Mouse (Mus musculus) heart, adult 2 months (tissue): Measurements from ENCODE around the gene Ap1b1. TPM values are rescaled to one million over a fixed set of nuclear protein-coding genes. Genes with fewer than 3 reads are reported as not detected.

ENCODE experiments used
- DNase-seq, 2 experiments: peaks; one replicate each; pipeline ENCODE4 v3.0.0; 2021
- H3K27ac ChIP-seq: fragments of 200-600 bp; 2 replicates; pipeline ENCODE4 v1.8.1; 2022
- H3K27me3 ChIP-seq: fragments of 200-500 bp; 2 replicates; pipeline ENCODE4 v1.6.1; 2012; ENCODE audit warnings: mild to moderate bottlenecking, low read length, inconsistent platforms, mixed read lengths; ENCODE audit not compliant: control insufficient read depth, insufficient read depth
- H3K36me3 ChIP-seq: fragments of 200-500 bp; 2 replicates; pipeline ENCODE4 v1.6.1; 2012; ENCODE audit warnings: low read length, inconsistent platforms; ENCODE audit not compliant: control insufficient read depth, insufficient read depth
- H3K4me1 ChIP-seq: fragments of 200-500 bp; 2 replicates; pipeline ENCODE4 v1.6.1; 2011; ENCODE audit warnings: low read length; ENCODE audit not compliant: control insufficient read depth, insufficient read depth
- H3K4me3 ChIP-seq: fragments of 200-600 bp; 2 replicates; pipeline ENCODE4 v1.8.1; 2022
- H3K79me2 ChIP-seq: fragments of 200-500 bp; replicated peaks from 2 replicates; pipeline ENCODE4 v1.6.1; 2012; ENCODE audit warnings: mild to moderate bottlenecking, inconsistent platforms, low read length, moderate library complexity, mixed read lengths; ENCODE audit not compliant: control insufficient read depth, insufficient read depth
- H3K9ac ChIP-seq: fragments of 200-500 bp; 2 replicates; pipeline ENCODE4 v1.6.1; 2012; ENCODE audit warnings: low read depth, mild to moderate bottlenecking, control low read depth, inconsistent platforms, low read length, mixed read lengths
- CTCF ChIP-seq: fragments of 200-600 bp; IDR thresholded peaks from 2 replicates; pipeline ENCODE4 v1.8.1; 2022; ENCODE audit warnings: antibody characterized with exemption, mild to moderate bottlenecking, moderate library complexity
- EP300 ChIP-seq: fragments of 200-500 bp; IDR thresholded peaks from 2 replicates; pipeline ENCODE4 v1.6.1; 2011; ENCODE audit warnings: low read depth, low read length, control low read depth; ENCODE audit not compliant: insufficient read depth
- POLR2A ChIP-seq: fragments of 200-500 bp; IDR thresholded peaks from 2 replicates; pipeline ENCODE4 v1.6.1; 2011; ENCODE audit warnings: mild to moderate bottlenecking, low read depth, low read length, control low read depth; ENCODE audit not compliant: insufficient read depth
- WGBS: fragments of 180-500 bp; shearing (Covaris S2); methylation state at CpG from one replicate; pipeline ENCODE4 v1.1.7; 2018; 5-methylcytosine and 5-hydroxymethylcytosine counted together
- intact Hi-C: fragments of 180-260 bp; cut with DNase I; formaldehyde crosslinking; loops from one replicate; pipeline ENCODE4 v1.15.1; 2025
- microRNA-seq, 2 experiments: library from miRNA; unstranded; fragments of <30 nt; microRNA quantifications; one replicate each; pipeline ENCODE4 v1.2.0; 2021
- polyA plus RNA-seq: library from polyadenylated mRNA; depleted of rRNA; stranded (reverse); fragments of >200 nt; gene quantifications from 2 replicates; pipeline ENCODE4 v1.2.3, GENCODE M21; 2012; rRNA removed
- total RNA-seq, 2 experiments: library from RNA; stranded (reverse); gene quantifications; 2 replicates each; pipeline ENCODE4 v1.2.3; 2021

The Ap1b1 gene
- total and polyA plus RNA-seq, 3 experiments: 48.1 to 64.2 (median 48.6) TPM

GRCm38 (mm10) chr11:5091706-5092105, 105.1 kb downstream of the Ap1b1 start:
- H3K36me3 ChIP-seq: peaks cover 32% of the 10 kb centered on the region

More at GRCm38 (mm10) chr11:5091706-5092105, 105.1 kb downstream of the Ap1b1 start:
- intact Hi-C loops: no loop called here
- no peaks in the 10 kb centered on the region for H3K27me3 ChIP-seq
- no peak for DNase-seq
- TF ChIP-seq EP300 (no peak), POLR2A (no peak), CTCF (peak; percentile 43)
- 19% methylated on average over 2 of the region's 2 CpGs for WGBS
- peaks cover 1% of the 10 kb centered on the region for H3K4me1 ChIP-seq
- H3K4me3 ChIP-seq: no peak overlapping the region
- peaks cover 5% of the 10 kb centered on the region for H3K79me2 ChIP-seq
- no peak overlapping the region for H3K9ac ChIP-seq
- H3K27ac ChIP-seq: no peak overlapping the region

Small RNA genes lying within 50 kb of the gene (microRNA-seq; reads per million reads assigned to microRNA genes)
- 0 reads per million in 2 experiments for gene Gm47296

Other genes starting within 250 kb of the Ap1b1 start
- not detected for gene Cabp7, start 240.0 kb upstream of the Ap1b1 start, total RNA-seq
- not detected in 2 replicates for gene Cabp7, start 240.0 kb upstream of the Ap1b1 start, polyA plus RNA-seq
- 10 to 100 TPM; 77.1 to 85.0 TPM for gene Nf2, start 137.3 kb upstream of the Ap1b1 start, total RNA-seq
- 57.1 and 85.2 TPM in 2 replicates for gene Nf2, start 137.3 kb upstream of the Ap1b1 start, polyA plus RNA-seq
- under 1 TPM; 0.50 to 0.75 TPM for gene Nipsnap1, start 112.9 kb upstream of the Ap1b1 start, total RNA-seq
- 1.6 and 3.6 TPM in 2 replicates for gene Nipsnap1, start 112.9 kb upstream of the Ap1b1 start, polyA plus RNA-seq
- gene Thoc5, start 91.5 kb upstream of the Ap1b1 start, total RNA-seq: 10 to 100 TPM; 16.2 to 16.5 TPM
- gene Thoc5, start 91.5 kb upstream of the Ap1b1 start, polyA plus RNA-seq: 12.8 and 15.8 TPM in 2 replicates
- under 1 TPM in 1 of 2 experiments, not detected in 1; 0.05 TPM for gene Nefh, start 38.8 kb upstream of the Ap1b1 start, total RNA-seq
- gene Nefh, start 38.8 kb upstream of the Ap1b1 start, polyA plus RNA-seq: 0.06 and 0.08 TPM in 2 replicates
- 1 to 10 TPM; 5.0 to 8.1 TPM for gene Rasl10a, start 71.3 kb downstream of the Ap1b1 start, total RNA-seq
- 5.2 and 5.4 TPM in 2 replicates for gene Rasl10a, start 71.3 kb downstream of the Ap1b1 start, polyA plus RNA-seq
- gene Gas2l1, start 78.5 kb downstream of the Ap1b1 start, total RNA-seq: 10 to 100 TPM; 18.2 to 21.0 TPM
- 22.5 and 27.9 TPM in 2 replicates for gene Gas2l1, start 78.5 kb downstream of the Ap1b1 start, polyA plus RNA-seq
- gene Rhbdd3, start 112.1 kb downstream of the Ap1b1 start, total RNA-seq: 10 to 100 TPM; 21.2 to 23.3 TPM
- 30.9 and 34.4 TPM in 2 replicates for gene Rhbdd3, start 112.1 kb downstream of the Ap1b1 start, polyA plus RNA-seq
- 10 to 100 TPM; 89.7 to 92.3 TPM for gene Ewsr1, start 112.4 kb downstream of the Ap1b1 start, total RNA-seq
- 164 and 193 TPM in 2 replicates for gene Ewsr1, start 112.4 kb downstream of the Ap1b1 start, polyA plus RNA-seq
- gene Emid1, start 165.4 kb downstream of the Ap1b1 start, total RNA-seq: 1 to 10 TPM in 1 of 2 experiments, under 1 TPM in 1; 0.82 to 1.2 TPM
- gene Emid1, start 165.4 kb downstream of the Ap1b1 start, polyA plus RNA-seq: 2.5 and 3.8 TPM in 2 replicates